Mouse (Mus musculus) left cerebral cortex, postnatal 10 days (tissue): Measurements from ENCODE around the gene Gm26741. TPM values are rescaled to one million over a fixed set of nuclear protein-coding genes. Genes with fewer than 3 reads are reported as not detected.

Experiments
- DNase-seq, 2 experiments: peaks; one replicate each; pipeline ENCODE4 v3.0.0; 2021 to 2022; ENCODE audit warnings: low spot score in 2 of 2, mixed read lengths in 1 of 2; ENCODE audit errors: extremely low spot score in 1 of 2
- intact Hi-C: fragments of 180-260 bp; cut with DNase I; formaldehyde crosslinking; loops from one replicate; pipeline ENCODE4 v1.15.1; 2025
- total RNA-seq, 2 experiments: library from RNA; stranded (reverse); gene quantifications; 2 replicates each; pipeline ENCODE4 v1.2.3; 2021

Gm26741 gene
- total RNA-seq, 2 experiments from 2014 or later: not detected

GRCm38 (mm10) chr10:52384823-52385610 is 26.4 kb downstream of the Gm26741 start:
- DNase-seq: peak; percentile 31 to 33
- intact Hi-C loops: loop anchor here (5.0 to 10.0 kb wide), 4 partner anchors 168 to 830 kb away; no protein-coding TSS in a partner anchor

DNA sequence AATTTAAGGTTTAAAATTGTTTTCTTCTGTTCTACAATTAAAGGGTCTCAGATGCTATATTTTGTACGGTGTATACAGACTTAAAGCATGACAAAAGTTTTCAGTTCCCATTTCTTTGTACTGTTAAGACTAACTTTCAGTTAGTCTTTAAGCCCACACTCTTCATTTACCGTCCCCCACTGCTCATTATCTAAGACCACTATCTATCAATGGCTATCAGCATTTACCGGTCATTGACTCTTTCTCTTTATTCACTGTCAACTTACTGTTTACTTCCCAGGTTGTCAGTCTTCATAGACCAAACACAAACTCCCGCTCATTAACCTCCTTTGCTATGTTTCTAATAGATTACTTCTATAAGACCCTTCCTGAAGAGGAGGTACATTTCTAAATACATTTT is 28.6 kb downstream of the Gm26741 start:
- no peak for DNase-seq
- intact Hi-C loops: loop anchor here (5.0 to 10.0 kb wide), 3 partner anchors 285 to 832 kb away; no protein-coding TSS in a partner anchor

- intact Hi-C loops: loop anchor here (5.0 to 10.0 kb wide), 3 partner anchors 287 to 834 kb away; no protein-coding TSS in a partner anchor
- DNase-seq: no peak
Observed at GRCm38 (mm10) chr10:52388922-52389430, 30.4 kb downstream of the Gm26741 start, which contains the start of gene Nepn. Nepn (plus strand) TSS chr10:52388972.

- no peak for DNase-seq
- intact Hi-C loops: loop anchor here (5.0 to 10.0 kb wide), 3 partner anchors 287 to 835 kb away; no protein-coding TSS in a partner anchor
Observed at GRCm38 (mm10) chr10:52389438-52389837, 30.9 kb downstream of the Gm26741 start.

- DNase-seq: no peak
Observed at GRCm38 (mm10) chr10:52391208-52391607, 32.6 kb downstream of the Gm26741 start.

DNA sequence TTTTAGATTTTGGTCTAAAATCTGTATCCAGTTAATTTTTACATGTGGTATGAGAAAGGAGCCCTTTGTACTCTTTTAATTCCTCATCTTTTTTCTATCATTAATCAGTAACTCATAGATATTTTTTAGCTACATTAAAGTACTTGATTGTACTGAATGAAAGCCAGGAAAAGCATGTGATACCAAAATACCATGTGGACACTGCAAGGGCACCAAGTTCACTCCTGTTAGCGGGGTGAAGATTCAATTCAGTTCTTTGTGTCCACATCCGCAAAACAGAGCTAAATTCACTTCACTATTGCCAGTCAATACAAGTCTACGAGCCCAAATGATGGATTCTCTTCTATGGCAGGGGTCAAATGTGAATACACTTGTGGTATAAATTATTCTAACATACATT is 38.1 kb downstream of the Gm26741 start:
- intact Hi-C loops: no loop called here
- no peak for DNase-seq

More at GRCm38 (mm10) chr10:52391208-52391607, 32.6 kb downstream of the Gm26741 start:
- intact Hi-C loops: no loop called here

GRCm38 (mm10) chr10:52398715-52399114 is 40.1 kb downstream of the Gm26741 start:
- intact Hi-C loops: no loop called here
- no peak for DNase-seq

DNA sequence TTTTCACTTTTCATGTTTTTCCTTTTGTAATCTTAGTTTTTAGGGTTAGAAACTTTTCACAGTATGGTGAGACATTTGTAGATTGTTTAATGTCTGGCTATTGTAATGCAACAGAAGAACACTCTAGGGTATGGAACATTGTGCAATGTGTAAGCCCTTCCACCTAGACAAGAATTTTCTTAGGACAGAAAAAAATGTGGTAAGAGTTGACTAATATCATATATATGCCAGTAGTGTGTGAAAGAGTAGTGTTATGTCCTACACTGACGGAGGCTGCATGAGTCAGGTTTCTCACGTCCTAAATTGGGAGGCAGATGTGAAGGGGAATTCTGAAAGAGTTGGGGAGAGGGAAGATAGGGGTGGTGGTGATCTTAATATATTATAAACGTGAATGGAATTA is 41.2 kb downstream of the Gm26741 start:
- intact Hi-C loops: no loop called here
- DNase-seq: no peak

GRCm38 (mm10) chr10:52405160-52405559 is 46.6 kb downstream of the Gm26741 start:
- intact Hi-C loops: no loop called here
- DNase-seq: no peak

DNA sequence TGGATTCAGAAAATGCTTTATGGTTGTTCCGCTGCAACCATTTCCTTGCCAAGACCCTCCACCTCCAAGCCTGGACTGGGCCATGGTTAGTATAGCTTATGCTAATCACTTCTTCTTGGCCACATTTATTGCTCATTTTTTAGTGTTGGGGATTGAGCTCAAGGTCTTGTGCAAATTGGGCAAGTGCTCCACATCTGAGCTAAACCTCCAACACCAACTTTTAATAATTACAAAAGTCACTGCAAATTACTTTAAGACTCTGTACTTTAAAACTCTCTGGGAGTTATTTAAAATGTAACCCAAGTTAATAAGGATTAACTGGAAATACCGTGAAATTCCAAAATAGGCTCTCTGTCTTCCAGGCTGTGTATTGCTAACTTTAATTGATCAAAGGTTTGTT is 49.0 kb downstream of the Gm26741 start:
- intact Hi-C loops: no loop called here
- no peak for DNase-seq

Other genes starting within 250 kb of the Gm26741 start
- not detected for gene Ros1, start 163.5 kb upstream of the Gm26741 start, total RNA-seq
- gene Dcbld1, start 125.1 kb upstream of the Gm26741 start, total RNA-seq: 1 to 10 TPM; 8.4 to 9.5 TPM
- gene Gopc, start 23.4 kb downstream of the Gm26741 start, total RNA-seq: 10 to 100 TPM; 59.2 to 61.9 TPM
- gene Nepn, start 30.2 kb downstream of the Gm26741 start, total RNA-seq: not detected
- gene Nus1, start 58.8 kb downstream of the Gm26741 start, total RNA-seq: 10 to 100 TPM; 61.9 to 65.2 TPM